Mouse (Mus musculus): ENCODE results near the gene Birc5. TPM values are rescaled to one million over a fixed set of nuclear protein-coding genes. Genes with fewer than 3 reads are reported as not detected.
"Not testable (repeated sequence)": the region's sequence is repeated elsewhere in the genome, so short reads cannot be mapped to it uniquely, and the experiment has no call there.

Birc5 gene
- polyA plus RNA-seq, 1 experiment = 4.3 TPM

DNA sequence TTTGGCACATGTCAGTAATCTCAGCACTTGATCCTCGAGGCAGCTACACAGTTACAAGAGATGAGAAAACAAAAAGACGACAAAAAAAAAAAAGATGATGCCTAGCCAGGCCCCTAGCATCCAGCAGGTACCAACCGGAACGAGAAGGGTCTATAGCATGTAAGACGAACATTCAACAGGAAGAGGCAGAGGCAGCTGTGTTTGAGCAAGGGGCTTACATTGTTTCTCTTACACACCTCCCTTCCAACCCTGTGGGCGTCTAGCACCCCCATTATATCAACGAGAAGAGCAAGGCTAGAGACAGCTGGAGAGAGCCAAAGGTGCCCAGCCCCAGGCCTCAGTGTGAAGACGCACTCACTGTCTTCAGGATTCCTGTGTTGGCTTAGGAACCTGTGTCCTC is 22.1 kb upstream of the Birc5 start:
- DNase-seq (ENCODE audit: low spot score) = no peak

DNA sequence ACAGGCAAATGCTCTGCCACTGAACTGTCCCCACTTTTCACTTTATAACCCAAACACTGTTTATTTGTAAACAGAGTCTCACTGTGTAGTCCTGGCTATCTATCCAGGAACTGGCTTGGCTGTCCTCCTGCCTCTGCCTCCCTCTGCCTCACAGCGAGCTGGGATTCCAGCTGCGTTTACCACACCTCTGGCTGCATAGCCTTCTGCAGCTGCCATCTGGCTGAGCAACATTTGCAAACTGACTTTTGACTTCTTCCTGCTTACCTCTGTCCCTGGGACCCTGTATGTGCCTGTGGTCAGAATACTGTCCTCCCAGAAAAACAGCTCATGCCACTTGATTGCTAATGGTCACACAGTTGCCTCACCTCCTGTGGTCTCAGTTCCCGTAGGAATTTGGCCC is 21.7 kb upstream of the Birc5 start:
- no peak for DNase-seq (ENCODE audit: low spot score)

DNA sequence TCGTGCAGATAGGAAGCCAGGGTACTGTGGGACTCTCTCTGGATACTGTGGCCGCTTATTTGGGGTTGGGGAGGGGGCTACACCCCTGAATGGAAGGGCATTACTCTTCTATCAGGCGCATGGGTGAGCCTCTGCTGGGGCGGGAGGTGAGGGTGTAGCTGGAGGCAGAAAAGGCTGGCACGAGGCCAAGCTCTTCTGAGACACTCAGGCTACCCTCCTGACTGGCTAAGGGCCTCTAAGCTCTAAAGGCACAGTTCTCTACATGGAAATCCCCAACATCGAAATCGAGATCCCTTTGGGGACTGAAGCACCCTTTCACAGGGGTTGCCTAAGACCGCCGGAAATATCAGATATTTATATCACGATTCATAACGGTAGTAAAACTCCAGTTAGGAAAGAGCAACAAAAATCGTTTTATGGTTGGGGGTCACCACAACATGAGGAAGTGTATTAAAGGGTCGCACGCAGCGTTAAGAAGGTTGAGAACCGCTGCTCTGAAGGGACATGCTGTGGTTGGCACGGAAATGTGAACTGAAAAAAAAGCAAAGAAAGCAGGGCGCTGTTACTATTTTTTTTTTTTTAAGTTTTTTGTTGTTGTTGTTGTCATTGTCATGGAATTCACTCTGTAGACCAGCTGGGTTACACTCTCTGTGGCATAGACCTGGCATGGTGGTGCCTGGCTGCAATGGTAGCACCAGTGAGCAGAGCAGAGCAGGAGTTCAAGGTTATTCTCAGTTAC is 20.7 kb upstream of the Birc5 start:
- no peak for DNase-seq (ENCODE audit: low spot score)

GRCm38 (mm10) chr11:117828888-117829604 is 20.0 kb upstream of the Birc5 start:
- DNase-seq (ENCODE audit: low spot score) = no peak

GRCm38 (mm10) chr11:117829671-117830215 is 19.3 kb upstream of the Birc5 start:
- no peak for DNase-seq (ENCODE audit: low spot score)

DNA sequence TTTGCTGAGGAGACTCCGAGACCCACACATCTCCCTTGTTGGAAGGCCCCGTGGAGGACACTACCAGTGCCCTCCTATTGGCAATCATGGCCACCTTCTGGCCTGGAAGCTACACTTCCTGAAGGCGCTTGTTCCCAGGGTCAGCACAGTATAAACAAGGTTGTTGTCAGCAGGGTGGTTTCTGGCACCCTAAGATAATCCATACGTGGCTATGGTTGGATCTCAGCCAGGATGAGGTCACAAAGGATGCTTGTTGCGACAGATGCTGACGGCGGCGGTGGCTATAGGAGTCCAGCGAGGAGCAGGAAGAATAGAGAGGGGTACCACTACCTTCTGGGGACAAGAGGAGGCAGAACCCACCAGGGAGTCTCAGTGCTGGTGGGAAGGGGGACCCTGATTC is 18.6 kb upstream of the Birc5 start:
- DNase-seq (ENCODE audit: low spot score) = no peak

DNA sequence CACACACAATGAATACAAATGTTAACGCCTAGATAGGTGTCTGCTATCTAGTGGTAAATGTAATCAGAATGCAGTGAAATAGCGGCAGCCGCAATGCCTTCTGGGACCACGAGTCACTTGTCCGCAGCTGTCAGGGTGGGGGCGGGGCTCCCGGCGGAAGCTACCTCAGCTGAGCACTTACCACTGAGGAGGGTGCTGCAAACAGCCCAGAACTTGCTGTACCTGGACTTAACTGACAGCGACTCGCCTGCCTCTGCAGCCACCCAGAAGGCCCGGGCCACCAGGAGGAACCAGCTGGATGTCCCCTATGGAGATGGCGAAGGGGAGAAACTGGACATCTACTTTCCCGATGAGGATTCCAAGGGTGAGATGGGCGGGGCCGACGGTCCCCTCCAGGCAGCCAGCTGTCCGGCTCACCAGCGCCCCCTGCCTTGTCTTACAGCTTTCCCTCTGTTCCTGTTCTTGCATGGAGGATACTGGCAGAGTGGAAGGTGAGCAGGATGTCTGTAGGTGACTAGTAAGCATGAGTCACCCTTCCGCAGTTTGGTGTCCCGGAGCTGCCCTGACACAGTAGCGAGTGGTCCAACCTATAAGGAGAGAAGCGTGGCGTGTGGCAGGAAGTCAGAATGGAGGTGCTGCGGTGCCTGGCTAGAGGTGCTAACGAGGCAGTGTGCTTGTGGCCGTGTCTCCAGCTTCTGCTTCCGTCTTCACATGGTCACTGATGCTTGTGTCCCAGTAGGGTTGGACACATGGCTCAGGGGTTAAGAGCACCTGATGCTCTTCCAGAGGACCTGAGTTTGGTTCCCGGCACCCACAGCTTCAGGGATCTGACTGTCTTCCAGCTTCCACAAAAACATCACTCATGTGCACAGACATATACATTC is 16.7 kb upstream of the Birc5 start:
- no peak for DNase-seq (ENCODE audit: low spot score)

DNA sequence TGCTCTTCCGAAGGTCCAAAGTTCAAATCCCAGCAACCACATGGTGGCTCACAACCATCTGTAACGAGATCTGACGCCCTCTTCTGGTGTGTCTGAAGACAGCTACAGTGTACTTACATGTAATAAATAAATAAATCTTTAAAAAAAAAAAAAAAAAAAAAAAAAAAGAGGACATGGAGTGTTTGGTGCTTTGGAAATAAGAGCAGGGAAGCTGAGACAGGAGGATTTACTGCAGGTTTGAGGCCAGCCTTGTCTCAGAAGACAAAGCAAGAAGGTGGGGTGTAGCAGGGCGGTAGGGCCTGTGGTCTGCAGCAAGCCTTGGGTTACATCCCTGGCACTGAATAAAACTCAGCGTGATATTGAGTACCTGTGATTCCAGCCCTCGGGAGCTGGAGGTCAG is 15.5 kb upstream of the Birc5 start:
- DNase-seq (ENCODE audit: low spot score) = not testable (repeated sequence)

DNA sequence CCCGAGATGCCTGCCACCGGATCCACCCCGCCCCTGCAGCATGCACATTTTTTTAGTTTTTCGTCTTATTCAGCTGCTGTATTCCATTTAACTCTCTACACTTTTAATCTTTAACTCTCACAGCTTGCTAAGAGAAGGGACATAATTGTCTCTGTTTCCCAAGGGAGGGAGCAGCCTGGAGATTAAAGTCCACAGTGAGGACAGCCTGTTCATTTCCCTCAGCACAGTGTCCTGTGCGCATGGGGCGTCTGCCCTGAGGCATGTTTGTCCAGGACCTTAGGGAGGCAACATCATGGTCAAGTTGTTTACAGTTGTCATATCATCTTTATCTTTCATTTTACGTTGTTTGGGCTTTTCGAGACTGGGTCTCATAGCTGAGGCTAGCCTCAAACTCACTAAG is 15.0 kb upstream of the Birc5 start:
- DNase-seq (ENCODE audit: low spot score) = no peak

DNA sequence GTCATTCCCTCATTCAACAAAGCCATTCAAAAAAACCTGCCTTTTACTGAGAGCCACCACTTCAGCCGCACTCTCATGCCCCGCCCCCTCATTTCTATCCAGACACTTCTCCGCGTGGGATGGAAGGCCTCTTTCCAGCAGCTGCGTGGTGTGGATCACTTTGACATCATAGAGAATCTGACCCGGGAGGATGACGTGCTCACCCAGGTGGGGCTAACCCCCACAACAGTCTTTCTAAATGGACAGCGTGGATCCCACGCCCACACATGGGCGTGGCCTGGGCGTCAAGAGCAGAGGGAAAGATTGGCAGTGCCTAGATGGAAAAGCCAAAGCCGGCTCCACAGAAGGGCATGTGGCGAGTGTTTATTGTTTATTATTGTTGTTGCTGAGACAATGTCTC is 12.7 kb upstream of the Birc5 start:
- no peak for DNase-seq (ENCODE audit: low spot score)

- no peak for DNase-seq (ENCODE audit: low spot score)
These were observed 10.5 kb upstream of the Birc5 start for GRCm38 (mm10) chr11:117838572-117838971.

- DNase-seq (ENCODE audit: low spot score) = no peak
These were observed 10.0 kb upstream of the Birc5 start for GRCm38 (mm10) chr11:117839021-117839420.

DNA sequence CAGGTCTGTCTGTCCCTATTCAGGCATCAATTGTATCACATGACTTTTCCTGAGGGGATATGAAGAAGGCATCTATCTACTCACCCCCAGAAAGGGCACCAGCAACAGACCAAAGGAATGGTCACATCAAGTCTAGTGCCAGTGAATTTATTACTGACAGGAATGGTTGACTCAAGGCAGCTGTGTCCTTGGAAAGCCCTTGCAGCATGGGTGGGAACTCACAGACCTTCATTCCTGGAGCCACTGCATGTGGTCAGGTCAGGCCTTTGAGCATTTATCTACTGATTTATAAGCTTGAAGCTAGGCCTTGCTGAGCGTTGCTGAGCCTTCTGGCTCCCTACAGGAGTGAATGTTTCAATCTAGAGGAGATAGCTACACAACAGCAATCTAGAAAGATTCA is 8.1 kb upstream of the Birc5 start:
- no peak for DNase-seq (ENCODE audit: low spot score)

- no peak for DNase-seq (ENCODE audit: low spot score)
These were observed 5.6 kb upstream of the Birc5 start for GRCm38 (mm10) chr11:117843434-117843833.

GRCm38 (mm10) chr11:117844997-117845396 is 4.1 kb upstream of the Birc5 start:
- no peak for DNase-seq (ENCODE audit: low spot score)

GRCm38 (mm10) chr11:117845651-117846050 is 3.4 kb upstream of the Birc5 start:
- DNase-seq (ENCODE audit: low spot score) = no peak

- no peak for DNase-seq (ENCODE audit: low spot score)
These were observed 2.4 kb upstream of the Birc5 start for GRCm38 (mm10) chr11:117846640-117847039.

GRCm38 (mm10) chr11:117847593-117848215 is 1.3 kb upstream of the Birc5 start:
- no peak for DNase-seq (ENCODE audit: low spot score)

DNA sequence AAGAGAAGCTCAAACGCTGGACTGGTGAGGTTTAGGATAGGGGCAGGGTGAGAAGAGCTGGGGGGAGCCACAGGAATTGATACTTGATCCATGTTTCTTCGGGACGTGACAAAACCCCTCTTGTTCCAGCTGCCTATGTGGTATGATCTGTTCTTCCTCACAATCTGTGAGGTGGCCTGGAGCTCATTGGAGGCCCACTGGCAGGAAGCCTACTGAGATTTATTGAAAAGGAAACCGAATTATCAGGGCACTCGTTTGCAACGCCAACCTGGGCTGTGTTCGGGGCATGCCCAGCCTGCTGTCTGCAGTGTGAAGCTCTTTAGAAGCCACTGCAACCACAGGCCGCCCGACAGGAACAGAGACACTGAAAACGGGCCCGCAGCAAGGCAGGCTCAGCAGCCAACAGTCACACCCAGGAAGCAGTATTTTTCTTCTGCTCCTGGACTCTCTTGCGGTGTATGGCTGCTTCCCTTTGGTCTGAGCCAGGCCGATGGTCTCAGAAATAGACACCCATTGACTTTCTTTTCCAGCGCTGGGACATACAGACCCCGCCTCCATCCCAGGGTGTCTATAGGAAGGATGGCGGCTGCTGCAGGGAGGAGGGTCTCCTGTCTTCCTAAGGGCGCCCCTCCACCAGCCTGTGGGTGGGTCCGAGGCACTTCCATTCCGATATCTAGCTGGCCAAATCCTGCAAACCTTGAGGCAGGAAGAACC is 623 bp upstream of the Birc5 start:
- no peak for DNase-seq (ENCODE audit: low spot score)

- DNase-seq (ENCODE audit: low spot score) = no peak
These were observed 3.8 kb downstream of the Birc5 start for GRCm38 (mm10) chr11:117852875-117853274.

DNA sequence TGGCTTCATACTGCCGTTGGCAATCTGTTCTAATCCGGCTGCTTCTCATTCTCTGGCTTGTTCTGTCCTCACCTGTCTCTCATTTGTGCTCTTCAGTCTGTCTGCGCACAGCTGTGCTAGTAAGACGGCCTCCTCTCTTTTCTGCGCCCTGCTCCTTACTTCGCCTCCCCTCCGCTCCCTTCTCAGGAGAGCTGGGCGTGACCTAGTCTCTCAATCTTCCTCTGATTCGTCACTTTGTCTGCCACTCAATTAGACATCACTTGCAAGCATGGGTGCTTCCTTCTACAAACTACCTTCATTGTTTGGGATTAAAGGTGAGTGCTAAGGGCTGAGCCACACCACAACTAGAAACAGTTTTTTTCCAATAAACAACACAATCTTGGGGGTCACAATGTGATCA is 5.2 kb downstream of the Birc5 start:
- no peak for DNase-seq (ENCODE audit: low spot score)
